Mouse (Mus musculus) right cerebral cortex, adult 18-20 months (tissue): ENCODE measurements at regions not wholly inside any gene's neighbourhood (a gene's known extent, or its start where the extent isn't known, plus 50 kb on each side); places are given as distances from the start of the nearest gene placed in this dataset.
"Not testable (repeated sequence)": the region's sequence is repeated elsewhere in the genome, so short reads cannot be mapped to it uniquely, and the experiment has no call there.

Source experiments
- DNase-seq: peaks from one replicate; pipeline ENCODE4 v3.0.0; 2022; ENCODE audit warnings: mixed read lengths

- DNase-seq = no peak
Measured at GRCm38 (mm10) chr4:18349157-18349556, 1256.1 kb upstream of the Gm12353 start.

- peak; percentile 84 for DNase-seq
Measured at GRCm38 (mm10) chr4:18365514-18365913, 1239.7 kb upstream of the Gm12353 start.

- peak; percentile 73 for DNase-seq
Measured at GRCm38 (mm10) chr4:18365916-18366315, 1239.3 kb upstream of the Gm12353 start.

- no peak for DNase-seq
Measured at GRCm38 (mm10) chr4:18394815-18395521, 1210.3 kb upstream of the Gm12353 start.

- not testable (repeated sequence) for DNase-seq
Measured at GRCm38 (mm10) chr4:18395528-18396128, 1209.6 kb upstream of the Gm12353 start.

- no peak for DNase-seq
Measured at GRCm38 (mm10) chr4:18410338-18410737, 1194.9 kb upstream of the Gm12353 start.

- DNase-seq = no peak
Measured at GRCm38 (mm10) chr4:18441385-18441784, 1163.9 kb upstream of the Gm12353 start.

- DNase-seq = no peak
Measured at GRCm38 (mm10) chr4:18444284-18445004, 1160.8 kb upstream of the Gm12353 start.

GRCm38 (mm10) chr4:18461641-18462040 is 1143.6 kb upstream of the Gm12353 start:
- no peak for DNase-seq

- not testable (repeated sequence) for DNase-seq
Measured at GRCm38 (mm10) chr4:18468271-18468670, 1137.0 kb upstream of the Gm12353 start.

GRCm38 (mm10) chr4:18469534-18469933 is 1135.7 kb upstream of the Gm12353 start:
- DNase-seq = no peak
